In the genomic region with DNA sequence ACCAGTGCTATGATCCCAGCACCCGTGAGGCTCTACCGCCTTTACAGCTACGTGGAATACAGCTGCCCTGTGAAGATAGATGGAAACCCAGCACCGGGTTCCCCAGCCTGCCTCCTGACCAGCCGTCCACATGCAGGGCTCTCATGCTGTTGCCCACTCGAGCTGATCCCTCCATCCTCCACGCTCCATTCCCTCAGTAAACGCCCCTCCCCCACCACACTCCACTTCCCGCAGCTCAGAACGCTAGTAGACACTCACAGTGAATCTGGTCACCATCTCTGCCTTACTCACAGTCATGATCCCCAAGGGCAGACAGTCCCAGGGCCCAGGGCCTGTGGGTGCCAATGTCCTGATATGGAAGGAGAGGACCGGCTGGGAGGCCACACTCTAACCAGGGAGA, we compare ENCODE assay signal across 35 mouse cellular contexts. TPM values are rescaled to one million over a fixed set of nuclear protein-coding genes. Genes with fewer than 3 reads are reported as not detected.
DNase-seq lines count a peak whose midpoint lies in the region; ATAC-seq and TF ChIP-seq lines count a peak whose summit lies in the region.
"Had no signal": no experiment of that assay in that cellular context is flagged by ENCODE, and none has a peak within 500 bp of the region (broad histone marks: within the 10 kb centered on the region; RNA-seq: fewer than 3 reads in every experiment).

No protein-coding gene starts in this region.

- 70% methylated on average over 11 of the region's 11 CpGs for WGBS in heart, embryonic 15.5 days
- WGBS in midbrain, embryonic 12.5 days, result 83% methylated on average over 11 of the region's 11 CpGs
- 88% methylated on average over 11 of the region's 11 CpGs for WGBS in midbrain, embryonic 10.5 days
- WGBS in intestine, postnatal 0 days, result 72% methylated on average over 11 of the region's 11 CpGs

- H3K27ac ChIP-seq in gastrocnemius, adult 2 months, result peak overlapping the region; percentile 84
- peak overlapping the region; percentile 82; the same call in 1 of the 2 replicates for H3K27ac ChIP-seq in heart, embryonic 15.5 days
- H3K27ac ChIP-seq in midbrain, embryonic 12.5 days (replicated peaks), result no peak overlapping the region
- H3K27ac ChIP-seq in midbrain, embryonic 10.5 days (replicated peaks), result no peak overlapping the region
- peak overlapping the region; percentile 73 for H3K27ac ChIP-seq in intestine, postnatal 0 days (ENCODE audit: low read depth, low read length)
- H3K27ac ChIP-seq: embryonic facial prominence, embryonic 12.5 days; forebrain, embryonic 10.5 days; forebrain, embryonic 15.5 days; hindbrain, embryonic 10.5 days; hindbrain, postnatal 0 days; kidney, postnatal 0 days; limb, embryonic 10.5 days; limb, embryonic 15.5 days; liver, embryonic 15.5 days had no signal

- ATAC-seq in heart, embryonic 15.5 days (replicated peaks; ENCODE audit: insufficient number of reproducible peaks, insufficient read depth, low FRiP score, low read depth), result no peak
- no peak for ATAC-seq in midbrain, embryonic 12.5 days (ENCODE audit: low FRiP score, low read depth)
- no peak for ATAC-seq in intestine, postnatal 0 days
- ATAC-seq: activated CD4-positive, CD25-positive, alpha-beta regulatory T cell, adult 4 months; forebrain, embryonic 15.5 days; hindbrain, postnatal 0 days; midbrain, embryonic 16.5 days had no signal

- no peak for DNase-seq in gastrocnemius, adult 2 months
- no peak for DNase-seq in gastrocnemius, adult 8-10 months (ENCODE audit: low spot score in 2 of 2)
- DNase-seq in heart, adult 9 months (ENCODE audit: low spot score in 2 of 2), result no peak
- DNase-seq in midbrain, embryonic 10.5 days (ENCODE audit: low spot score), result no peak
- no peak for DNase-seq in layer of hippocampus, adult 9-11 months
- DNase-seq: adrenal gland, adult 2 months; adrenal gland, postnatal 36 days; B cell, adult 2 months; lung, embryonic 14.5 days; lung, postnatal 14 days; right cerebral cortex, postnatal 25 days; spleen, adult 18-20 months; thymus, postnatal 14 days had no signal

- no peak for TF ChIP-seq CTCF in gastrocnemius, adult 2 months (IDR thresholded peaks at IDR 0.05)
- no peak for TF ChIP-seq CTCF in intestine, postnatal 0 days (IDR thresholded peaks at IDR 0.05; ENCODE audit: low read depth)

- H3K4me1 ChIP-seq in heart, embryonic 15.5 days (replicated peaks), result peaks cover 29% of the 10 kb centered on the region
- peaks cover 11% of the 10 kb centered on the region for H3K4me1 ChIP-seq in midbrain, embryonic 12.5 days
- peaks cover 7% of the 10 kb centered on the region for H3K4me1 ChIP-seq in midbrain, embryonic 10.5 days
- H3K4me1 ChIP-seq in intestine, postnatal 0 days (replicated peaks; ENCODE audit: control insufficient read depth, insufficient read depth, low read length), result no peaks in the 10 kb centered on the region; the same call in 1 of the 2 replicates

- H3K9me3 ChIP-seq in heart, embryonic 15.5 days (replicated peaks), result no peaks in the 10 kb centered on the region
- no peaks in the 10 kb centered on the region for H3K9me3 ChIP-seq in midbrain, embryonic 12.5 days
- H3K9me3 ChIP-seq in midbrain, embryonic 10.5 days (replicated peaks), result no peaks in the 10 kb centered on the region
- no peaks in the 10 kb centered on the region for H3K9me3 ChIP-seq in intestine, postnatal 0 days (ENCODE audit: control insufficient read depth)
- H3K9me3 ChIP-seq: embryonic facial prominence, embryonic 12.5 days; forebrain, embryonic 10.5 days; forebrain, embryonic 15.5 days; hindbrain, embryonic 10.5 days; limb, embryonic 10.5 days; limb, embryonic 15.5 days; liver, embryonic 15.5 days had no signal

- H3K4me3 ChIP-seq in gastrocnemius, adult 2 months, result no peak overlapping the region
- no peak overlapping the region for H3K4me3 ChIP-seq in heart, embryonic 15.5 days
- no peak overlapping the region for H3K4me3 ChIP-seq in midbrain, embryonic 12.5 days
- H3K4me3 ChIP-seq in midbrain, embryonic 10.5 days, result no peak overlapping the region
- no peak overlapping the region for H3K4me3 ChIP-seq in intestine, postnatal 0 days (ENCODE audit: low read depth, low read length)
- H3K4me3 ChIP-seq: embryonic facial prominence, embryonic 12.5 days; forebrain, embryonic 10.5 days; forebrain, embryonic 15.5 days; heart, adult 2 months; hindbrain, embryonic 10.5 days; limb, embryonic 10.5 days; limb, embryonic 15.5 days; liver, embryonic 15.5 days had no signal

- H3K27me3 ChIP-seq in heart, embryonic 15.5 days, result no peaks in the 10 kb centered on the region
- H3K27me3 ChIP-seq in midbrain, embryonic 12.5 days, result no peaks in the 10 kb centered on the region
- no peaks in the 10 kb centered on the region for H3K27me3 ChIP-seq in midbrain, embryonic 10.5 days (ENCODE audit: low read depth, poor library complexity, severe bottlenecking)
- no peaks in the 10 kb centered on the region for H3K27me3 ChIP-seq in intestine, postnatal 0 days (replicated peaks; ENCODE audit: control insufficient read depth, insufficient read depth, low read length)
- H3K27me3 ChIP-seq: embryonic facial prominence, embryonic 12.5 days; forebrain, embryonic 15.5 days; limb, embryonic 15.5 days; liver, embryonic 15.5 days had no signal

- intact Hi-C loops in gastrocnemius, adult 2 months (cut with DNase I), result no loop called here

- H3K9ac ChIP-seq in heart, embryonic 15.5 days, result no peak overlapping the region
- 0 out of 2 replicates have a peak overlapping the region, but pooled peaks have one; percentile 11 for H3K9ac ChIP-seq in midbrain, embryonic 12.5 days (replicated peaks)
- no peak overlapping the region for H3K9ac ChIP-seq in intestine, postnatal 0 days (ENCODE audit: low read depth, low read length)
- H3K9ac ChIP-seq: embryonic facial prominence, embryonic 12.5 days; forebrain, embryonic 15.5 days; limb, embryonic 15.5 days; liver, embryonic 15.5 days; lung, embryonic 14.5 days had no signal

- no peak overlapping the region for H3K4me2 ChIP-seq in heart, embryonic 15.5 days
- H3K4me2 ChIP-seq in midbrain, embryonic 12.5 days (replicated peaks), result no peak overlapping the region
- H3K4me2 ChIP-seq in intestine, postnatal 0 days (replicated peaks; ENCODE audit: low read depth), result no peak overlapping the region
- H3K4me2 ChIP-seq: embryonic facial prominence, embryonic 12.5 days; forebrain, embryonic 15.5 days; limb, embryonic 15.5 days; liver, embryonic 15.5 days; lung, embryonic 14.5 days had no signal

- peaks cover 45% of the 10 kb centered on the region for H3K36me3 ChIP-seq in heart, embryonic 15.5 days
- peaks cover 84% of the 10 kb centered on the region for H3K36me3 ChIP-seq in midbrain, embryonic 12.5 days
- H3K36me3 ChIP-seq in midbrain, embryonic 10.5 days, result peaks cover 87% of the 10 kb centered on the region
- peaks cover 67% of the 10 kb centered on the region for H3K36me3 ChIP-seq in intestine, postnatal 0 days (ENCODE audit: control insufficient read depth, insufficient read depth)

RNA-seq across cellular contexts. Expression of gene Cox19, which starts 12.3 kb away (rescaled TPM):
- 10 to 100 TPM; 48.7 to 69.6 TPM for total RNA-seq in gastrocnemius, adult 2 months (2021)
- total RNA-seq in gastrocnemius, adult 8-10 months (2022), result 10 to 100 TPM; 46.5 to 60.3 (median 57.4) TPM
- 69.7 and 77.3 TPM in 2 replicates for polyA plus RNA-seq in heart, embryonic 15.5 days (2015; fragmentation: Nextera tagmentation; extraction: Ambion mirVana)
- 121 and 125 TPM in 2 replicates for polyA plus RNA-seq in midbrain, embryonic 12.5 days (2016; fragmentation: Nextera tagmentation; extraction: Ambion mirVana)
- polyA plus RNA-seq in midbrain, embryonic 10.5 days (2016; fragmentation: Nextera tagmentation; extraction: Ambion mirVana), result 123 and 134 TPM in 2 replicates
- 181 and 184 TPM in 2 replicates for polyA plus RNA-seq in intestine, postnatal 0 days (2015; fragmentation: Nextera tagmentation; extraction: Ambion mirVana)

RNA-seq across cellular contexts. Expression of gene Adap1, which starts 13.5 kb away (rescaled TPM):
- total RNA-seq in gastrocnemius, adult 2 months (2021), result 1 to 10 TPM in 1 of 2 experiments, under 1 TPM in 1; 0.89 to 1.0 TPM
- 1 to 10 TPM in 1 of 4 experiments, under 1 TPM in 3; 0.44 to 2.0 (median 0.64) TPM for total RNA-seq in gastrocnemius, adult 8-10 months (2022)
- polyA plus RNA-seq in heart, embryonic 15.5 days (2015; fragmentation: Nextera tagmentation; extraction: Ambion mirVana), result 1.9 and 3.1 TPM in 2 replicates
- 4.5 and 4.7 TPM in 2 replicates for polyA plus RNA-seq in midbrain, embryonic 12.5 days (2016; fragmentation: Nextera tagmentation; extraction: Ambion mirVana)
- 0.37 and 0.53 TPM in 2 replicates for polyA plus RNA-seq in midbrain, embryonic 10.5 days (2016; fragmentation: Nextera tagmentation; extraction: Ambion mirVana)
- 33.4 and 33.8 TPM in 2 replicates for polyA plus RNA-seq in intestine, postnatal 0 days (2015; fragmentation: Nextera tagmentation; extraction: Ambion mirVana)

RNA-seq across cellular contexts. Expression of gene Cyp2w1, which starts 13.5 kb away (rescaled TPM):
- total RNA-seq in gastrocnemius, adult 2 months (2021), result not detected
- total RNA-seq in gastrocnemius, adult 8-10 months (2022), result not detected
- polyA plus RNA-seq in heart, embryonic 15.5 days (2015; fragmentation: Nextera tagmentation; extraction: Ambion mirVana), result 0.47 TPM in 1 of 2 replicates, not detected in the other
- 0.20 and 0.64 TPM in 2 replicates for polyA plus RNA-seq in midbrain, embryonic 12.5 days (2016; fragmentation: Nextera tagmentation; extraction: Ambion mirVana)
- not detected in 2 replicates for polyA plus RNA-seq in midbrain, embryonic 10.5 days (2016; fragmentation: Nextera tagmentation; extraction: Ambion mirVana)
- 15.8 and 18.1 TPM in 2 replicates for polyA plus RNA-seq in intestine, postnatal 0 days (2015; fragmentation: Nextera tagmentation; extraction: Ambion mirVana)
- total RNA-seq: adrenal gland, adult 2 months; adrenal gland, postnatal 36 days; gastrocnemius, adult 18-20 months; gastrocnemius, postnatal 4 days; heart, adult 2 months; hindbrain, postnatal 0 days; left cerebral cortex, postnatal 10 days; neutrophil, adult 5-6 weeks had no signal
- polyA plus RNA-seq: activated CD4-positive, CD25-positive, alpha-beta regulatory T cell, adult 4 months; adrenal gland, adult 2 months; forebrain, embryonic 10.5 days; forebrain, embryonic 15.5 days; frontal cortex, adult 2 months; heart, adult 2 months; hindbrain, embryonic 10.5 days; hindbrain, postnatal 0 days; kidney, postnatal 0 days; limb, embryonic 10.5 days; liver, embryonic 15.5 days; lung, embryonic 14.5 days; midbrain, embryonic 16.5 days; neural tube, embryonic 11.5 days; urinary bladder, adult 2 months had no signal

RNA-seq across cellular contexts. Expression of gene Gpr146, which starts 38.6 kb away (rescaled TPM):
- total RNA-seq in gastrocnemius, adult 2 months (2021), result 10 to 100 TPM; 26.5 to 41.2 TPM
- total RNA-seq in gastrocnemius, adult 8-10 months (2022), result 10 to 100 TPM; 20.9 to 28.6 (median 25.4) TPM
- 14.0 and 14.7 TPM in 2 replicates for polyA plus RNA-seq in heart, embryonic 15.5 days (2015; fragmentation: Nextera tagmentation; extraction: Ambion mirVana)
- polyA plus RNA-seq in midbrain, embryonic 12.5 days (2016; fragmentation: Nextera tagmentation; extraction: Ambion mirVana), result 1.8 and 2.6 TPM in 2 replicates
- 1.7 and 2.0 TPM in 2 replicates for polyA plus RNA-seq in midbrain, embryonic 10.5 days (2016; fragmentation: Nextera tagmentation; extraction: Ambion mirVana)
- 2.5 and 2.6 TPM in 2 replicates for polyA plus RNA-seq in intestine, postnatal 0 days (2015; fragmentation: Nextera tagmentation; extraction: Ambion mirVana)

Comparison
In these comparisons a context has a peak if more than half of its experiments do, and no peak if none do; other contexts are left out.
1. H3K27ac ChIP-seq: peak in gastrocnemius, adult 2 months (single experiment), heart, embryonic 15.5 days (single experiment) and intestine, postnatal 0 days (single experiment); none in midbrain, embryonic 12.5 days (single experiment) and midbrain, embryonic 10.5 days (single experiment).
2. RNA of gene Cyp2w1, which starts 13.5 kb away (polyA plus RNA-seq): 15.8 to 18.1 TPM in intestine, postnatal 0 days; 0.20 to 0.64 TPM in midbrain, embryonic 12.5 days, 0.47 TPM in heart, embryonic 15.5 days and not detected in midbrain, embryonic 10.5 days; every median in the first group is over 10 times any median in the second.